Mouse (Mus musculus) cerebellum, adult (tissue): ENCODE measurements around the gene Fam111a.
"Not testable (repeated sequence)": the region's sequence is repeated elsewhere in the genome, so short reads cannot be mapped to it uniquely, and the experiment has no call there.

Experiments
- ATAC-seq: cut with Nextera tagmentation; 2 replicates; pipeline ENCODE4 v1.9.2; 2017; ENCODE audit warnings: mild to moderate bottlenecking, moderate library complexity, mixed read lengths; ENCODE audit not compliant: insufficient number of reproducible peaks, low FRiP score, low TSS enrichment

Fam111a gene

DNA sequence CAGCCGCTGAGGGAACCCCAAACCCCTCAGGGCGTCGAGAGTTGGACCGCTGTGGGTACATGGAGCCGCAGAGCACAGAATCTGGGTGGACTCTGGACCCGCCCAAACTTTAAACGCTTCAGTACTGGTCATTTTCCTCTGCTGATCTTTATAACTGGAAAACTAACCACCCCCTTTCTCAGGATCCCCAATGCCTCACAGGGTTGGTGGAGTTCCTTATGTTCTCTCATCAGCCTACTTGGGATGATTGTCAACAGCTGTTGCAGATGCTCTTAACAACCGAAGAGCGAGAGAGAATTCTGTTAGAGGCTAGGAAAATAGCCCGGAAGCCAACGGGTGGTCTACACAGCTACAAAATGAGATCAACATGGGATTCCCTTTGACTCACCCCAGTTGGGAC is at the start of gene Fam111a:
Gene Fam111a, plus strand, starts transcription at position 301 of the 400 bp plus-strand sequence.
- not testable (repeated sequence) for ATAC-seq

DNA sequence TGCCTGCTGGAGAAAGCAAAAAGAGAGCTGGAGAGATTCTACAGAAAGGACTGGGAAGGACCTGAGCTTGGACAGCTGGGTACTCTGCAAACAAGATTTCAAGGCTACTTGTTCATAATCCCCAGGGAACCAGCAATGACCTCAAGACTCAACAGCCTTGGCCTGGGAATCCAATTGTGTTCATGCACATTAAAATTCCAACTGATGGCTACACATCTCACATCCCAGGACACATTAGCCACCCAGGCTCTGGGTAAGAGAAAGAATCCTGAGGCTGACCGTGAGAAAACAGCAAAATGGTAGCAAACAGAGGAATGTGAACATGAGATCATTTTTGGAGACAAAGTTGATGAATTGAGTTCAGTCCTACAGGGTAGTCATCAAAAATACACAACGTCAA is 49.3 kb upstream of the Fam111a start:
- no peak for ATAC-seq

DNA sequence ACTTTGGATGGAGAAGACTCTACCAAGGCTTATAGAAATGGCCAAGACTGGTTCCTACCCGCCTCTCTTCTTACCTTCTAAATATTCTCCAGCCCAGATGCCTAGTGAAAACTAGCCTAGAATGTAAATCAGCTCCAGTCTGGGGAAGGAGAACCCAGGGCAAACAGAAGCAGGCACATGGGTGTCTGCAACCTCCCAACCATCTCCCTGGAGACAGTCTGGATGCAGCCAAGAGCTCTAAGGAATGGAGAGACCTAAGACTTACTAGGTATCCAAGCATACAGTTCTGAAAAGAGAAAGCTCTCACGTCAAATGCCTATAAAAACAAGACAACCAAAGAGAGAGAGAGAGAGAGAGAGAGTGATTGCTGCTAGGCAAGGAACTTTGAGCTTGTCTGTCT is 47.6 kb upstream of the Fam111a start:
- no peak for ATAC-seq

DNA sequence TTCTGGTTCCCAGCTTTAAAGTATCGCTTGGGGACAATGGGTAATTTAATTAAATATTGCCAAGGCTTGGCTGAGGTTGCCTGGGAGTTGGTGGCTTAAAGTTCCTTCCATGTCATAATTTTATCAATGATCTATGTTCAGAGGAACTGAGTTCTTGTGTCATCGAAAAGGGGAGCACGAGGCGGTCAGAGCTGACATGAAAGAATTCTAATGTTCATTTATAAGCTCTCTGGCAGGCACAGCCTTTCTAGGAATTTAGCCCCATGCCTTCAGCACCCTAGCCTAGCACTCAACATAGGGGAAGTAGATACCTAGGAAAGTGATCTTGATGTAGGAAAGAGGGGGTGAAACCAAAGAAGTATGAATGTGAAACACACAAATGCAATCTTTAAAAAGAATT is 47.2 kb upstream of the Fam111a start:
- no peak for ATAC-seq

DNA sequence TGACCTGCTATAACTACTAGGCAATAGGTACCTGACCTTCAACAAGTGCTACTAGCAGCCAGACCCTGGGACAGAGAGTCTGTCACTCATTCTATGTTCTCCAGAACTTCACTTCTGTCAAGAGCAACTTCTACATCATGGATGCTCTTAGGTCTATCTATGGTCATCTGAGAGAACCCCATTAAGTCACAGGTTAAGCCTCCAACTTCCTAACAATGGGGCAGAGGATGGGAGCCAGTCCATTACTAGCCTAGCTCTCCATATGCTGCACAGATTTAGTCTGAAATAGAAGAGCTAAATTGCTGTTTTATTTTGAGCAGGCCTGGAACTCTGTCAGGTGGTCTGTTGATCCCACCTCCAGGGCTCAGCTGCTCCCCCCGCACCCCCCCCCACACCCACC is 46.6 kb upstream of the Fam111a start:
- ATAC-seq: no peak

DNA sequence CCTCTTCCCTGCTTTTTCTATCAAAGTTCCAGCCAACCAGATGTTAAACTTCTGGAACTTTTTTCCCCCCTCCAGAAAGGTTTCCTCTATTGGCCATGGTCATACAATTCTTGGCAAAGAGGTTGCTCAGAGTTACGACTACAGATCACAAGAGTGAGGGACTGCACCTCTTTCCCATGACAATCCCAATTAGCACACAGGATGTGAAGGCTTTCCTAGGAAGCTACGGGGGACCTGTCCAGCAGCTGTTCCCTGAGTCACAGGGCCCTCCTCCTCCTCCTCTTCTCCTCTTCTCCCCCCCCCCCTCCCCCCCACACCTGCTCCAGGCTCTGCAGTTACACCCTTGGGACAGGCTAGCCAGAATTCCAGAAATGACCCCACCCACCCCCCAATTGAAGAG is 46.1 kb upstream of the Fam111a start:
- no peak for ATAC-seq

DNA sequence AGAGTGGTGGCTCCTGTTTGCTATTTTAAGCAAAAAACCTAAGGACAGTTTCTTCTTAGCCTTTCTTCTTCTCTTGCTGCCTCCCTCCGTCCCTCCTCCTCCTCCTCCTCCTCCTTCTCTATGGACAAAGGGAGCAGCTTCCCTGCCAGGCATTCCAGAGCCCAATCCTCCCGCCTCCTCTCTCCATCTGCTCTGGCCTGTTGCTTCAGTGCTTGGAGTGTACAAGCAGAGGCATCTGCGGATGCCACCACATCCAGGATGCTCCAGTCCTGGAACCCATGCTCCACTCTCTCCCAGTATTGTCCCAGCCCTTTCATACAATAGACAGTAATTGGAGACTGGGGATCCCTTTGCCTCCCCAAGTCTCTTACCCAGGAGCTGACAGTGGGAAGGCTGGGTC is 45.4 kb upstream of the Fam111a start:
- ATAC-seq: no peak; the same call in 1 of the 2 replicates

DNA sequence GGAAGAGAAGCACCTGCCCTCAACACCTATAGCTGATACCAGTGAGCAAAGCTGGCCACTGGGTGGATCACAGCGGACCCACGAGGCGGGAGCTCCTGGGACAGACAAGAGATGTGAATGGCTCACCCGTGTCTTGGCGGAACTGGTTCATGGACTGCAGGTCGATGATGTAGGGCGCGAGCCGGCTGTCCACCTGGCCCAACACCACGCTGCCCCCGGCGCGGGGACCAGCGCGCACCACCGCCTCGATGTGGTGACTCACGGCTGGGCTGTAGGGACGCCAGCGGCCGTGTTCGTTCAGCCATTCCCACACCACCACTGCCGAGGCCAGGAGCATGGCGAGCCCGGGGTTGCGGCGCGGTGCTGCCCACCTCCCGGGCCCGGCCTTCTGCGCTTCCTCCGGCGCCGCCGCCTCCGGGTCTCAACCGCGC is 44.6 kb upstream of the Fam111a start:
- ATAC-seq: peak; percentile 65

DNA sequence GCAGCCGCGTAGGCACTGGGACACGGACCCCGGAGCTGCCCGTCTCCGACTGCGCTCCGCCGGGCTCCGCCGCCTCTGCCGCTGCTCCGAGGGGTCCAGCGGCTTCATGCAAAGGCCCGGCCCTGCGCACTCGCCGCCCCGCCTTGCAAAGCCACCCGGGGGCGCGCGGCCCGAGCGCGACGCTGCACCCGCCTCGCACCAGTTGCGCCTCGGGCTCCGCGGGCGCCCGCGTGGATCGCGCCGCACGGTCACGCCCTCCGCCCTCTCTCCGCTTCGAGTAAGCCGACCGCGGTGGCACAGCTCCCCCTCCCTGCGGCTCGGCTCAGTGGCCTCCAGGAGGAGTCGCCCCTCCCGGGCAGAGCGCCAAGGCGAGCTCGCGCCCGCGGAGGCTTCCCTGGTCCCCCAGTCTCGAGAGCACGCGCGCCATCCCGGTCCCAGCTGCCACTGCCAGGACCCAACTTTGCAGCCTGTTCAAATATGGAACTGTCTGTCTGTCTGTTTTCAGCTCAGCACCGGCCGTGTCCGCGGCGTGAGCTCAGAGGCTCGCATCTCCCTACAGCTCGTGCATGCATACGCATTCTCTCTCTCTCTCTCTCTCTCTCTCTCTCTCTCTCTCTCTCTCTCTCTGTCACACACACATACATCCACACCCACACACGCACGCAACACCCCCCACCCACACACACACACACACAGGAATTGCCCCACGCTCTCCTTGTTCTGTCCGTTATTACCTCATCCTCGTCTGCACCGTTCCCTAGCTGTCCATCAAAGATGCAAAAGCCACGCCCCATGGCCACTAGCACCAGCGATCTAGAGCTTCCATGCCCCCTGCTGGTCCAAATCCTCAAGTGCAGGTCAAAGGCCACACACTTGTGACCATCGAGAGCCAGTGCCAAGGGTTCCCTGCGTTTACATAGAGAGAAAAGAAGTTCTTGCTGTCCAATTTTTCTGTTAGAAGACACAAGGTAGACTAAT is 43.9 kb upstream of the Fam111a start, which contains the start of gene Dtx4:
Gene Dtx4, minus strand, starts transcription at position 85 of the 978 bp plus-strand sequence.
- ATAC-seq: peak; percentile 91

DNA sequence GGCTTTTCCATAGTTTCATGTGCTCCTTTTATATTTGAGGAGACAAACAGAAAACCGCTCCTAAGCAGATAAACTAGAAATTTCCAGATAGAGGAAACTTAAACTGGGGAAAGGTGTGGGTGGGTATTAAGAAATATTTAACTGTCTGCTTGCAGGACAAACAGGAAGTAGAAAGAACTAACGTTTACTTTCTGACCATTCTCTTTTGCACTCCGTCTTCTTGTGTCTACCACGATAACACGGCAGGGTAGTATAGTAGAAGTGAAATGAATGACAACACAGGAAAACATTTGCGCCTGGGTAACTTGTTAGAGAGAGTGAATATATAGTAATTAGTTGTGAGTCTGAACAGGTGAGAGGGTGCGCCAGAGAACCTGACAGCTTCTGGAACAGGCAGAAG is 42.8 kb upstream of the Fam111a start:
- ATAC-seq: no peak

DNA sequence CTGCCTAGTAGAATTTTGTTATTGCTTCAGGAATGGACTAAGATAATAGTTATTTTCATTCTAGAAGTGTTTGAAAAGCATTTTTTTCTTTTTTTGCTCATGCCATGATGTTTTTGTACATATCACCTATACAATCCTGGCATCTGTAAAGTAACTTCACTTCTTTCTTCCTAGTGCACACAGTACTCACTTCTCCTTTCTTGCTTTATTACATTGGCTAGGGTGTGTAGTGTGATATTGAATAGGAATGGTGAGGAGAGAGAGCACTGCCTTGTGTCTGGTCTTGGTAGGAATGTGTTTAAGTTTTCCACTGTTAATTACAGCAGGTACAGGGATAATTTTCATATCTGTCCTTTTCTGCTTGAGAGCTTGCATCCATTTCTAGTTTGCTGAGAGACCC is 30.9 kb upstream of the Fam111a start:
- ATAC-seq: no peak

DNA sequence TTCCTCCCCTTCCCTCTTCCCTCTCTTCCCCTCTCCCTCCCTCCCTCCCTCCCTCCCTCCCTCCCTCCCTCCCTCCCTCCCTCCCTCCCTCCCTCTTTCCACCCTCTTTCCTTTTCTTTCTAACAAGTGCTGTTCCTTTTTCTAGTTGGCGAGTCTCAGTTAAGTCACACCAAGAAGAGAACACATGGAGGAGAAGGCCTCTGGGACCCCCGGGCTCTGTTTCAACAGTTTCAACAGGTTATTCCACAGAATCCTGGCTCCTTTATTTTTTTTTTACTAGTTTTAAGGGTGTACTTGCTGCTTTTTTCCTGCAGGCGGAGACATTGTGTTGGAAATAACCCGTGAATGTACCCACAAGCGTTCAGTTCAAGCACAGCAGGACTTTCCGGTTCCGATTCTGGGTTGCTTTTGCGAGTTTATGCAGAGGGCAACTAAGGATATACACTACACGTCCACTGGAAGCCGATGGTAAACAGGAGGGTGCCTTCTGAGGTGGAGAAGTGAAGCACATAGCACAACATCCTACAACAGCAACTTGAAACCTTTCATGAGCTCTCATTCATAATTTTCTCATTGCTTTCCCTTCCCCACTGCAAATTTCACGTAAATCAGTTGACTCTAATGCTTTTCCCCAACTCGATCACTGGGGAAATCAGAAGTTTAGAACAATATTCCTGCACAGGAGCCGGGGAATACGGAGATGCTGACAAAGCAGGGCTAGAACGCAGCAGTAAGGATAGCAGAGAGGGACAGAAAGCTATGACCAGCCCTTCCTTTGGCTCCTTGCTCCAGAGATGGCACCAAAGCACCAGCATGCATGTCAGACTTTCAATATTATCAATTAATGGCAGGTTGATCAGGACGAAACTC is 27.6 kb upstream of the Fam111a start:
- peak; percentile 49; the same call in 1 of the 2 replicates for ATAC-seq

DNA sequence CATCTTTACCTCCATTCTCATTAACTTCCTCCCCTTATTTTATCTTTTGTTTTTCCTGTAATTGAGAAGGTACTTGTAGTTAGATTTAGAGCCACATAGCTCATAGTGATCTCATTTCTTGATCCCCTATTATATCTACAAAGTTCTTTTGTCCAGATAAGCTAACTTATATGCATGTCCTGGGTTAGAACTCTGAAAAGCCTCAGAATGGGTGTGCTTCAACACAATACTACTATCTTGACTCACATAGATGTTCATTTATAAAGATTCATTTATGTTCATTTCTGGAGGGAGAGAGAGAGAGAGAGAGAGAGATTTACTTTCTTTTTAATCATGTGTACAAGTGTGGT is 27.0 kb upstream of the Fam111a start:
- no peak for ATAC-seq

DNA sequence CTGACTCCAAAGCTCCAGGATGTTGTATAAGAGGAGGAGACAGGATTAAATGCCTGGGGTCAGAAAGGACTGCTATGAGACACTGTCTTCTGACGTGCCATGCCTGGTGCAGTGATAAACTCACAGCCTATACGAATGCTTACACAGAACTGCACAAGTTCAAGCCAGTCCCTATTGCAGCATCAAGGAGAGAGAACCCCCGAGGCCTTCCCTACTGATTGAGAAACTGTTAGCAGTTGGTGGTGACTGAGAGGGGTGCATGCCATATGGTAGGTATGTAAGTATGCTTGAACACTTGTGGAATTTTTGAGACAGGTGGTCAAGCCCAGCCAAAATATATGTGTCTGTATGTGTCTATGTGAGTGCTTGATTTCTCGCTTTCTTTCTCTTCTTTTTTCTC is 22.2 kb upstream of the Fam111a start:
- ATAC-seq: no peak

DNA sequence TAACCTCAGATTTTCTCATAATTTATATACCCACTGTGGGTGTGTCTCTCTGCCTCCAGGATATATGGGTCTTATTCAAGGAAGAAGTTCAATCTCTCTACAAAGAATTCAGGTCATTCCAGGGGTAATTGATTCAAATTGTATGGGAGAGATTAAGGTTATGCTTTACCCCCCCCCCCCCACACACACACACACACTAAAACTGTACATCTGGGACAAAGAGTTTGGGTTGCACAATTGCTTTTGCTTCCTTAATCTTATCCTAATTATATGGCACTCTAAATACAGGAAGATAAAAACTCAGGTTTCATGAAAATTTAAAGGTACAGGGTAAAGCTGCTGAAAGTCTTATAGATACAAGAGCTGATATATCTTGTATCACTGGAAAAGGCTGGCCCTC is 8.4 kb upstream of the Fam111a start:
- ATAC-seq: no peak

DNA sequence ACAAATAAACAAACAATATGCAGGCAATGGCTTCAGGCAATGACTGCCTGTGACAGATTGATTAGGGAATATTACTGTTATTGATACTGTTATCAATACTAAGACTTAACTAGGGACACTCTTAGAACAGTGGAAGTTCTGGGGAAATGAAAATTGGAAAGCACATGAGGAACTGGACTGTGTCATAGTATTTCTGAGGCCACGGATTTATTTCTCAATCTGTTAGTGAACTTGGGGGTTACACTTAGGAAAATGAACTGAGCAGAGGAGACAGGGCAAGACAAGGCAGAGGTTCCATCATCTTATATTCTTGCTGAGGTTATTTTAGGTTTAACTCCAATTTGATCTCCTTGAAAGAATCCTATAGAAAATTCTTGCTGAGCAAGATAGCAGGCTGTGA is 5.6 kb upstream of the Fam111a start:
- ATAC-seq: no peak

DNA sequence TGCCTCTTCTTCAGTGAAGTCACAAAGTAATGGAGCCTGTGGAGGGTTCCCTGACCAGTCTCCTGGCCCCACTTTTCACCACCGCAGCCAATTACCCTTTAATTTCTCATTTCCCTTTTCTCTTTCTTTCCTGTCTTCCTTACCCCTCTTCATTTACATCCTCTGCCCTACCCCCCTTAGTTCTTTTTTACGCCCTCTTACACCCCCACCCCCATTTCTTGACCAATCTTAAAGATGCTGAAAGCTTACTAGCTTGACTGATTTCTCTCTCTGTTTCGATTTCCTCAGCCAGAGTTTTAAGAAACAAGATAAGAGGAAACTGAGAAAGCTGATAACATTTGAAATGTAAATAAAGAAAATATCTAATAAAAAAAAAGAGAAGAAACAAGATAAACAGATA is 4.8 kb upstream of the Fam111a start:
- ATAC-seq: no peak

DNA sequence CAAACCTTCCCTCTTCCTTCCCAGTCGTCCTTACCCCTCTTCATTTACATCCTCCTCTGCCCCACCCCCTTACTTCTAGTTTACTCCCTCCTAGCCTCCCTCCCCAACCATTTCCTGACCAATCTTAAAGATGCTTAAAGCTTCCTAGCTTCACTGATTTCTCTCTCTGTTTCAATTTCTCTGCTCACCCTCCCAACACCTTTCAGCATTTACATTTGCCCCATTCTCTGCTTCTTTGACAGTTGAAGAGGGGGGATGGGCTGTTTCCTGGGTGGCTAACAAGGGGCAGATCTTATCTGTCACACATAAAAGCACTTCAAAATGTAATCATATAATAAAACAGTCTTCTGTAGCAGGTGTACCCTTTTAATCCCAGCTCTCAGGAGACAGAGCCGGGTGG is 3.9 kb upstream of the Fam111a start:
- no peak for ATAC-seq

DNA sequence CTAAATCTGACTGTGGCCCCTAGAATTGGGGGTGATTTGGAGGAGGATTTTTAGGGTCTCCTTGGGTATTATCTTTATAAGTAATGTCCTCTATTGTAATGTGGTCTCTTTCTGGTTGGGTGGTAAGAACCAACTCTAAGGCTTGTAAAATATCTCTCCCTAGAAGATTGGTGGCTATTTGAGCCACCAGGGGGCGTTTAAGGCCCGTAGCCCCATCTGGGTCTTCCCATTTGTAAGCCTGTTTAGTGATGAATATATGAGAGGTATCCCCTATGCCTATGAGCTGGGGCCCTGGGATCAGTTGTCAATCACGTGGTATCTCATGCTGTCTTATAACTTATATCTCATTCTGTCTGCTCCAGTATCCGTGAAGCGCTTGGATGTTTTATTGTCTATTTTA is 3.6 kb downstream of the Fam111a start:
- no peak for ATAC-seq

DNA sequence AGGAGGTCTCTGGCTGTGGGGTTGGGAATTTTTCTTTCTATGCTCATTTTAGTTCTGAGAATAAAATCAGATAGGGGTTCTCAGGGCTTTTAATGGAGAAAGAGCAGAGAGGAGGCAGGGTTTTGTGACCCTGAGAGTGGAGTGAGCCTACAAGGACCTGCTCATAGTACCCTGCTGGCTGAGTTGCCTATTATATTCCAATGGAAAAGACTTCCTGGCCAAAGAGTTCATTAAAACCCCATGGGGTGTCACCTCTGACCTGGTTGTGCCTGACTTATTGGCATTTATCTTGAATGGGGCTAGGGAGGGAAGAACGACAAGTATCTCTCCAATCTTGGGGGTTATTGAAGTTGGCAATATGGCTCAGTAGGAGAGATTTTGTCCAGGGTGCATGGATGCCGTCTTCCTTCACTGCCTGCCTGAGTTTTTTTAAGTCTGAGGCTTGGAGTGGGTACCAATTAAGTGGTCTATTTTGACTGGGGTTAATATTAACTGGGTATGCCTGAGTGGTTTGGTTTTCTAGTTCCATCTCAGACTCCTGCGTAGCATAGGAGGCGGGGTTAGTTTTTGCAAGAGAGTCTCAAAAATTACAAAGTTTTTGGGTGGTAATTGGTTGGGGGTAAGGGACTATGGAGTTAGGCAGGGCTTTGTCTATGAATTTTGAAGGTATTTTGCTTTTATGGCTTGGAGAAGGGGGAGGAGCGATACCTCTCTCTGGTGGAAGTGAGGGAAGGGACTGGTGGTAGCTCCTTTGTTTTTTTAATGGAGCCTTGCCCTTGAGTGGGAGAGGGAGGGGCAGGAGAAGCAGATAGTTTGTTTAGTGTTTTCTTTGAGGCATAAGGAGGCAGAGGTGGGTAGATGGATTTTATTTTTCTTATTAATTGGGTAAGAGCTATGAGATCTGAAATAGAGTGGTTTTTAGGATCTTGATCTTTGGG is 4.7 kb downstream of the Fam111a start:
- ATAC-seq: no peak
